Comparison of ENCODE assay signal across 8 mouse cellular contexts in genomic region chr3:57912650-57913343, GRCm38 (mm10).
A peak's percentile ranks its signal among the peaks of the same experiment; 100 is the strongest.
DNase-seq lines count a peak whose midpoint lies in the region; ATAC-seq lines count a peak whose summit lies in the region.

No protein-coding gene starts in this region.

- no peak for DNase-seq in intestine, embryonic 14.5 days (ENCODE audit: low spot score)
- DNase-seq in A20 (ENCODE audit: low read depth, low spot score) (peak; percentile 48), R1 (ENCODE audit: low read depth, low spot score) (peak; percentile 62)
- peak; percentile 29 for DNase-seq in hindbrain, embryonic 14.5 days (ENCODE audit: low spot score)
- no peak for DNase-seq in right cerebral cortex, postnatal 36 days (ENCODE audit: low spot score in 2 of 2)
- DNase-seq in left cerebral cortex, postnatal 10 days (ENCODE audit: extremely low spot score in 1 of 2, low spot score in 2 of 2) = no peak

- WGBS in intestine, embryonic 14.5 days = 67% methylated on average over 7 of the region's 7 CpGs
- WGBS in intestine, embryonic 15.5 days = 72% methylated on average over 7 of the region's 7 CpGs
- WGBS in hindbrain, embryonic 14.5 days = 58% methylated on average over 7 of the region's 7 CpGs

- no peaks in the 10 kb centered on the region for H3K9me3 ChIP-seq in intestine, embryonic 14.5 days (ENCODE audit: control insufficient read depth, low read length)
- no peaks in the 10 kb centered on the region for H3K9me3 ChIP-seq in intestine, embryonic 15.5 days
- H3K9me3 ChIP-seq in hindbrain, embryonic 14.5 days (ENCODE audit: control insufficient read depth, low read length) = no peaks in the 10 kb centered on the region

- peak overlapping the region; percentile 33 for H3K4me2 ChIP-seq in intestine, embryonic 14.5 days (ENCODE audit: low read length)
- H3K4me2 ChIP-seq in intestine, embryonic 15.5 days (replicated peaks) = no peak overlapping the region
- 0 out of 2 replicates have a peak overlapping the region, but pooled peaks have one; percentile 11 for H3K4me2 ChIP-seq in hindbrain, embryonic 14.5 days (replicated peaks)

- no peak overlapping the region for H3K9ac ChIP-seq in intestine, embryonic 14.5 days (ENCODE audit: low read length)
- H3K9ac ChIP-seq in intestine, embryonic 15.5 days = no peak overlapping the region
- no peak overlapping the region for H3K9ac ChIP-seq in hindbrain, embryonic 14.5 days

- H3K27ac ChIP-seq in intestine, embryonic 14.5 days (ENCODE audit: low read depth) = no peak overlapping the region
- no peak overlapping the region for H3K27ac ChIP-seq in intestine, embryonic 15.5 days
- H3K27ac ChIP-seq in hindbrain, embryonic 14.5 days = no peak overlapping the region

- no peak for ATAC-seq in intestine, embryonic 14.5 days (replicated peaks; ENCODE audit: low FRiP score, low TSS enrichment, low read depth)
- ATAC-seq in intestine, embryonic 15.5 days = no peak
- peak; percentile 26; the same call in 1 of the 2 replicates for ATAC-seq in hindbrain, embryonic 14.5 days (ENCODE audit: low FRiP score)
- ATAC-seq in activated CD4-positive, CD25-positive, alpha-beta regulatory T cell, adult 4 months = no peak

- H3K4me1 ChIP-seq in intestine, embryonic 14.5 days (replicated peaks; ENCODE audit: control insufficient read depth, insufficient read depth, low read length) = no peaks in the 10 kb centered on the region
- H3K4me1 ChIP-seq in intestine, embryonic 15.5 days (replicated peaks) = no peaks in the 10 kb centered on the region
- no peaks in the 10 kb centered on the region for H3K4me1 ChIP-seq in hindbrain, embryonic 14.5 days (replicated peaks; ENCODE audit: control insufficient read depth, insufficient read depth, low read length)

- H3K27me3 ChIP-seq in intestine, embryonic 14.5 days (replicated peaks; ENCODE audit: control insufficient read depth, insufficient read depth, low read length) = no peaks in the 10 kb centered on the region
- H3K27me3 ChIP-seq in intestine, embryonic 15.5 days (replicated peaks) = no peaks in the 10 kb centered on the region
- H3K27me3 ChIP-seq in hindbrain, embryonic 14.5 days (ENCODE audit: control insufficient read depth, insufficient read depth, low read length) = no peaks in the 10 kb centered on the region

- H3K36me3 ChIP-seq in intestine, embryonic 14.5 days (ENCODE audit: control insufficient read depth, insufficient read depth, low read length) = no peaks in the 10 kb centered on the region
- H3K36me3 ChIP-seq in intestine, embryonic 15.5 days = no peaks in the 10 kb centered on the region
- no peaks in the 10 kb centered on the region for H3K36me3 ChIP-seq in hindbrain, embryonic 14.5 days (replicated peaks; ENCODE audit: control insufficient read depth, insufficient read depth)

- no peak overlapping the region for H3K4me3 ChIP-seq in intestine, embryonic 14.5 days (ENCODE audit: low read depth, low read length)
- H3K4me3 ChIP-seq in intestine, embryonic 15.5 days (replicated peaks) = no peak overlapping the region
- no peak overlapping the region for H3K4me3 ChIP-seq in hindbrain, embryonic 14.5 days (replicated peaks; ENCODE audit: low read length)

- intact Hi-C loops in left cerebral cortex, postnatal 10 days (cut with DNase I) = loop anchor here (5.0 kb wide), 1 partner anchor 65 kb away; the partner anchor contains the start of gene Pfn2

Comparison
In these comparisons a context has a peak if more than half of its experiments do, and no peak if none do; other contexts are left out.
1. DNase-seq: peak in A20 (single experiment), R1 (single experiment) and hindbrain, embryonic 14.5 days (single experiment); none in intestine, embryonic 14.5 days (single experiment), right cerebral cortex, postnatal 36 days (0 of 2) and left cerebral cortex, postnatal 10 days (0 of 2).